Mouse (Mus musculus) erythroblast, embryonic 14.5 days (primary cell): ENCODE data around the gene Defa21.

Experiments used
- GATA1 ChIP-seq: IDR thresholded peaks from 2 replicates; pipeline ENCODE4 v1.6.1; 2012; ENCODE audit warnings: low read length, inconsistent platforms, mixed read lengths
- TAL1 ChIP-seq: IDR thresholded peaks from 3 replicates; pipeline ENCODE4 v1.6.1; 2012; ENCODE audit warnings: low read length, inconsistent platforms, mixed read lengths

DNA sequence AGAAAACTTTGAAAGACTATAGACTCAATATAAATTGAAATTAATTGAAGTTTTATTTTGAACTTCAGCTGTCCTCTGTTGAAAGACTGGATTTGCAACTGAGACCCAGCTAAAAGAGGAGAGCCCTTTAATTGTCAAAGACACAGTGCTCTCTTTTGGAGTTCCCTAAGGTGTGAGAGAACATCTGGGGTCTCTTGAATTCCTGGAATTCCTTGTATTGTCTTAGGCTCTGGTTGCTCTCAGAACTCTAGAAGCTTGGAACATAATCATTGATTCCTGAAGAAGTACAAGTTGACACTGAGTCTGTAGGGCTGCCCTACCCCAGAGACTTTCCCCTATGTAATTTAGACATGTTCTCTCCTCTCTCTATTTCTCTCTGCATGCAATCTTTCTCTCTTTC lies 28.1 kb upstream of the Defa21 start:
- TF ChIP-seq TAL1 (no peak), GATA1 (no peak)
